Mouse (Mus musculus) heart, postnatal 14 days (tissue): ENCODE results near the gene Gm3417. TPM values are rescaled to one million over a fixed set of nuclear protein-coding genes. Genes with fewer than 3 reads are reported as not detected.

Experiments
- total RNA-seq, 2 experiments: library from RNA; stranded (reverse); gene quantifications; 2 replicates each; pipeline ENCODE4 v1.2.3; 2021

The Gm3417 gene
- total RNA-seq, 2 experiments from 2014 or later, result not detected

Other genes with a start within 250 kb of the Gm3417 start
- gene Wdr27, start 35.6 kb downstream of the Gm3417 start, total RNA-seq, result 1 to 10 TPM in 1 of 2 experiments, under 1 TPM in 1; 0.73 to 1.7 TPM
- 10 to 100 TPM; 13.1 to 14.6 TPM for gene 1600012H06Rik, start 35.6 kb downstream of the Gm3417 start, total RNA-seq
- gene Phf10, start 17.5 kb downstream of the Gm3417 start, total RNA-seq, result 10 to 100 TPM; 48.8 to 49.7 TPM
- gene 9030025P20Rik, start 322 bp downstream of the Gm3417 start, total RNA-seq, result 1 to 10 TPM; 2.0 to 3.6 TPM
- gene Gm3435, start 31.4 kb upstream of the Gm3417 start, total RNA-seq, result 1 to 10 TPM; 1.4 to 1.5 TPM
- gene Ermard, start 62.4 kb upstream of the Gm3417 start, total RNA-seq, result 10 to 100 TPM; 29.0 to 33.6 TPM
- gene Tcte3, start 62.7 kb upstream of the Gm3417 start, total RNA-seq, result under 1 TPM in 1 of 2 experiments, not detected in 1; 1.00 TPM
- gene Gm3448, start 62.7 kb upstream of the Gm3417 start, total RNA-seq, result 1 to 10 TPM; 1.3 to 1.6 TPM